Mouse (Mus musculus): ENCODE data around the gene Tex2. TPM values are rescaled to one million over a fixed set of nuclear protein-coding genes. Genes with fewer than 3 reads are reported as not detected.
"Not testable (repeated sequence)": the region's sequence is repeated elsewhere in the genome, so short reads cannot be mapped to it uniquely, and the experiment has no call there.

Tex2 gene
- total RNA-seq, 1 experiment from 2014 or later, result 44.8 TPM

DNA sequence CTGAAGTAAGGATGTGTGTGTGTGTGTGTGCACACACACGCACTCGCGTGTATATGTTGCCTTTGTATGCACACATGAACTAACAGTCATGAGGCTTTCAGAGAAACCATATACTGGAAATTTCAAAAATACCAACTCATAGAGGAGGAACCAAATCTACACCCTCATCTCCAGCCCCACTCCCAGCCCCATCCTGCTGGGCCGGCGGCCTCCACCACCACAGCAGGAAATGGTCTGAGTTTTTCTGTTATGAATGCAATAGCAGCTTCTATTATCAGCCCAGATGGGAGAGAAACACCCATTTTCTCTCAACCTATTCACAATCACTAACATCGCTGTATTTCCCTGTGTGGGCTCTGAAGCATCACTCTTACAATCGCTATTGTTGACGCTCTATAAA, 8.8 kb upstream of the Tex2 start:
- DNase-seq, result no peak

DNA sequence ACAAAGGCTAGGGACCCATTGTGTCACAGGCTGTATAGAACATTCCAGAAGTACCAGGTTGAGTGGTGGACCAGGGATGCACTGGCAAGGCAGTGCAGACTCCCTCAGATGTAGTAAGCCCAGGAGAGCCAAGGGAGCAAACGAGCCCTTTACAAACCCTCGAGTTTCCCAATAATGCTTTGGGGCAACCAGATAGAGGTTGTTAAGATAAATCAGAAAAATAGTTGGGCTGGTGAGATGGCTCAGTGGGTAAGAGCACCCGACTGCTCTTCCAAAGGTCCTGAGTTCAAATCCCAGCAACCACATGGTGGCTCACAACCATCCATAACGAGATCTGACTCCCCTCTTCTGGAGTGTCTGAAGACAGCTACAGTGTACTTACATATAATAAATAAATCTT, 5.5 kb upstream of the Tex2 start:
- DNase-seq, result not testable (repeated sequence)

DNA sequence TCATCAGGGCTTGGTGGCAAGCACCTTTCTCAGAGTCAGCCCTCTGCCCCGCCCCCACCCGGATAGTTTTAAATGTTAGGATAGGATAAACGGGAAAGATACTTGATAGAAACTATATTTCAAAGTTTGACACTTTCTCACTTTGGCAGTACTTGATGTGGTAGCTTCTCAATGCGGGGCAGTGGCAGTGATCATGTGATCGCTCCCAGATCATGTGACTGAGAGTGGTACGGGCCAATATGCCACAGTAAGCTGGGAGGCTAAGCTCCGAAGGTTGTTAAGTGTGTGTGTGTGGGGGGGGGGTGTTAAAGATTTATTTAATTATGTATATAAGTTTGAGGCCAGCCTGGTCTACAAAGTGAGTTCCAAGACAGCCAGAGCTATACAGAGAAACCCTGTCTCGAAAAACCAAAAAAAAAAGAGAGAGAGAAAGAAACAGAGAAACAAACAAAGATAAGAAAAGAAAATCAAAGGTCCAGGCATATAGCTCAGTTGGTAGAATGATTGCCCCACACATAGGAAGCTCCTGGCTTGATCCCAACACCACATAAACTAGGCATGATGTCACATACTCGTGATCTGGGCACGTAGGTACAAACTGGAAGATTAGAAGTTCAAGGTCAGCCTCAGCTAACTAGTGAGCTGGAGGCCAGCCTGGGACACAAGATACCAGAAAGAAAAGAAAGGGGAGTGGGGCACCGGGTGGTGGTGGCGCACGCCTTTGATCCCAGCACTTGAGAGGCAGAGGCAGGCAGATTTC, 4.8 kb upstream of the Tex2 start:
- peak; percentile 22 for DNase-seq

DNA sequence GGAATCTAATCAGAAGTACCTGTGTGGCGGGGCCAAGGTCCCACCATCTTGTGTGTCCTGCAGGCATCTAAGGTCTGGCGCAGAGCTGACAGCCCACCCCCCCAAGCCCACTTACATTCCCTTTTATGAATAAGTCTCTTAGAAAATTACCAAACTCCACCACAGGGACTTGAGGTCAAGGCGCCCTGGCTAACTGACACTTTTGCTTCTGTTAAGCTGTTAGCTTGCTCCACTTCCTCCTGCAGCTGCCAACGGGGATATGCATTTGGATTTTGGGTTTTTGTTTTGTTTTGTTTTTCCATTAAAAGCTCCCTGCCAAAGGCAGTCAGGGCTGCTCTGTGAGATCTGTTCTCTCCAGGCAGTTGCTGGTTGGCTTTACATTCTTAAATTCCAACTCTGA, 2.3 kb upstream of the Tex2 start:
- DNase-seq, result no peak

DNA sequence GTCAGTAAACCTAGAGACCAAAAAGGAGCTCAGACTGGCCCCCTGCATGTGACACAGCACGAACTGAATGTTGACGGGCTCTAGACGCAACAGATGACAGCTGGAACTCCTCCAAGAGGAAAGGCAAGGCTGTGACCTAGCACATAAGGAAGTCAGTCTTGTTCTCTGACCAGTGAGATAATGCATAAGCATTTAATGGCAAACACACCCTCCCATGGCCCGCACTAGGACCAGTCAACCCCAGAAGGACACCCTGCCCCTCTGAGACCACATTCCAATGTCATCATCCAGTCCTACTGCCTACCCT, 1.1 kb upstream of the Tex2 start:
- peak; percentile 18 for DNase-seq

DNA sequence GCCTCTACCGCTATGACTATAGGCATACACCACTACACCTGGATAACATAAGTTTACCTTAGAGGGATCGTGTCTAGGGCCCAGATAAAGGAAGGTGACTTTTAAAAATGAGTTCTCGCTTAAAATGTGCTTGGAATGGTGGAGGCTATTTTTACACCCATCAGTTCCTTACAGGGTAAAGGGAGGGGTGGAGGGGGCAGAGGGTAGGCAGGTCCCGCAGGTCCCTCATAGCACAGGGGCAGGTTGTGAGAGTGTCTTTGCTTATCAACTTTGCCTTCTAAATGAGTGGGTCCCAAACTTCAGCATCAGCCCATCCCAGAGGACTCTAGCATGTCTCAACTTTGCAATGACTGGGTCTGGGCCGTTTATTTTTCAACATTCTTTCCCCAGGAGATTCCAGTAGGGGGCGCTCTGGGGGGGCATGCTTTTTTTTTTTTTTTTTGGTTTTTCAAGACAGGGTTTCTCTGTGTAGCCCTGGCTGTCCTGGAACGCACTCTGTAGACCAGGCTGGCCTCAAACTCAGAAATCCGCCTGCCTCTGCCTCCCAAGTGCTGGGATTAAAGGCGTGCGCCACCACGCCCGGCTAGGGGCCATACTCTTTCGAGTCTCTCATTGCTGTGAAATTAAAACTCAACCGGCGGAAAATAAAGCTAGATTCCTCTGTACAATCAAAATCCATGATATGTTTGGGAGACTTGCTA, 565 bp upstream of the Tex2 start:
- DNase-seq, result peak; percentile 38

DNA sequence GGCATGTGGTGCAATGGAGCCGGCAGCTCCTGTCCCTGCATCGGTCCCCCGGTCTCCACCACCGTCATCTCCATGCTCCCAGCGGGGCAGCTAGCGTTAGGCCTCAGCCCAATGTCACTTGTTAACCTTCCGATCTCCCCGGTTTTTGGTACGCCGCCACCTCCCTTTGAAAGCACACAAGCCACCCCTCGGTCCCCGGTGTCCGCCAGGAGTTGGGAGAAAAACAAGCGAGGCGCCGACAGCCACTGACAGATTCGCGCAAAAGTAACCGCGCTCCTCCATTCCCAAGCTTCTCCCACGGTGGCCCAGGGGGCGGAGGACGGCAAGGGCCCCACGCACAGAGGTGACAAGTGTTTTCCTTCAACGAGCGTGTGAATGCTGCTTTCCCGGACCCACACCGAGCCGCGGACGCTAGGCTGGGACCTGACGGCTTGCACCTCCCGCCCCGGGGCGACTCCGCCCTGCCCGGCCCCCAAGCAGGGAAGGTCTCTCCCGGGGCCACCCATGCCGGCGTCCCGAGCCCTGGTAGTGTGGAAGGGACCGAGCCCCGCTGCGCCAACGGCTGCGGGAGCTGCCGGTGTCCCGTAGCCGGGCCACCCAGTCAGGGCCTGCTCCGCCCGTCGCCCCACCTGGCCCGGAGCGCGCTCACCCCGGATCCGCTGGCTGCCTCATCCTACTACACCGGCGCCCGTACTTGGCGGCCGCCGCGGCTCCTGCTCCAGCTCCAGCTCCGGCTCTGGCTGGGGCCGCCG, 838 bp downstream of the Tex2 start:
- peak; percentile 85 for DNase-seq

DNA sequence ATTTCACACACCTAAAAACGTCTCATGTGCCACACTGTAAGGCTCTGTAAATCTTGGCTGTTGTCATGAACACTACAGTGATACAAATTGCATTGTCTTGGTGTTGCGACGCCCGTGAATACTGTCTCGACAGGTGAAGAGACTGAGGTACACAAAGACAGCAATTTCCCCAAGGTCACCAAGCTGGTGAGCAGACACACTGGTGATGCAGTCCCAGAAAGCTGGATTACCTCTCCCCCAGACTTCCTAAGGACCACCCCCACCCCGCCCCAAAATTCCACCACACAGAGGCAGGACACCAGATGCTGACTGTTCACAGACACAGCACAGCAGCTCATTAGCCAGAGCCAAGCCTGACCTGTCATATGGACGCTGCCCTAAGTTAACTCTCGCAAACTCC, 3.5 kb downstream of the Tex2 start:
- DNase-seq, result no peak

DNA sequence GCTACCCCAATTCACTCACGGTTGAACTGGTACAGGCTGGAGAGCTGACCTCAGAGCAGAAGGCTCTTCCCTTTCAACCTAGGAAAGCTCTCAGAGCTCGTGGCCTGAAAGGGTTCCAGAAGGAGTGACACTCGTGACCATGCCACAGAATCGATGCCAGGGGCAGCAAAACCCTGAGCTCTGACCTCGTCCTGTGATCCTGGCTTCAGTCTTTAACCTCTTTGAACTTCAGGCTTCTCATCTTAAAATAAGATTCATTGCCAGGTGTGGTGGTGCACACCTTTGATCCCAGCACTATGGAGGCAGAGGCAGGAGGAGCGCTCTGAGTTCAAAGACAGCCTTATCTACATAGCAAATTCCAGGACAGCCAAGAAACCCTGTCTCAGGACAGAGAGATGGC, 5.9 kb downstream of the Tex2 start:
- DNase-seq, result no peak

DNA sequence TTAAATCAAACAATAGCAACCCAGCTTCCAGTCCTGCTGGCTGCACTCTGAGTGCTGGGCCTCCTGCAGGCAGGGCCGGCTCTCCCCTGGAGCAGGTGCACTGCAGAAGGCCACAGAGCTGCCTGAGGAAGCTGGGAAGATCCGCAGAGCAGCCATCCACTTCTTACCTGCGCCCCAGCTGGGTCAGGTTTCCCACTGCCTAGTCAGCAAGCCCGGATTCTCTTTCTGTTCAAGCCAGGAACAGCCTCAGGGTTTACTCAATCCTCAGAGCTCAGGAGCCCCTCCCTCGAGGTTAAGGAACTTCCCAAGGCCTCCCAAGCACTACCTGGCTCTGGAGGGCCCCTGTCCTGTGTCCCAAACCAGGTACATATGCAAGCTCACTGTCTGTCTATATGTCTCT, 7.2 kb downstream of the Tex2 start:
- no peak for DNase-seq

DNA sequence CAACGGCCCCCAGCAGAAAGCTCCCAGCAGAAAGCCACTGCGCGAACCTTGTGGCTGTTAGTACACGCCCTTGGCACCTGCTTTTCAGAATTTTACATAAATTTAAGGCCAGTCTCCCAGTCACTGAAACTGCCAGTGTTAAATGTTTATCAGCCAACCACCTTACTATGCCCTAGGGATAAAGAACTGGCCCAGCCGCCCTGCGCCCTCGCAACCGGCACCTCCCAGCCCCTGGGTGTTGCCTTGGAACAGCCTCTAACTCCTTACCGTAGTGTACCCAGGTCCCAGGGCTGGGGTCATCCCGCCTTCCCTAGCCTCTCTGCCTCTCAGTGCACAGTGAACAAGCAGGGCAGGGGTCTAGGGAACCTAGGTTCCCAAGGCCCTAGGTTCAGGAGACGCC, 10.0 kb downstream of the Tex2 start:
- DNase-seq, result peak; percentile 40

DNA sequence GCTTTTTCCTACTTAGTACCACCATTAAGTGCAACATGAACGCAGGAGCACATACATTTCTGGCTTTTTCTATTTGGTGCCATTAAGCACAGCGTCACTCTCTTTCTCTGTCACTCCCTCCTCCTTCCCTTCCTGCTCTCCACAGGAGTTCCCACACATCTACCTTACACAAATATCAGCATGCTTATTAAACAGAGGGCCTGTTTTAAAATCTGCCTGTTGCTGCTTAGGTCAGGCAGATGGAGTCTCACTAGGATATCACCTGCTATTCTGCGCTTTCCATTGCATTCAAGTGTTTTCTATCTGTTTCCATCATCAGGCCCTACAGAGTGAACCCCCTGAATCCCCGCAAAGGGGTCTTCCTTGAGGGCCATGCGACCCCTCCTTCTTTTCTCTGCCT, 13.1 kb downstream of the Tex2 start:
- DNase-seq, result no peak

DNA sequence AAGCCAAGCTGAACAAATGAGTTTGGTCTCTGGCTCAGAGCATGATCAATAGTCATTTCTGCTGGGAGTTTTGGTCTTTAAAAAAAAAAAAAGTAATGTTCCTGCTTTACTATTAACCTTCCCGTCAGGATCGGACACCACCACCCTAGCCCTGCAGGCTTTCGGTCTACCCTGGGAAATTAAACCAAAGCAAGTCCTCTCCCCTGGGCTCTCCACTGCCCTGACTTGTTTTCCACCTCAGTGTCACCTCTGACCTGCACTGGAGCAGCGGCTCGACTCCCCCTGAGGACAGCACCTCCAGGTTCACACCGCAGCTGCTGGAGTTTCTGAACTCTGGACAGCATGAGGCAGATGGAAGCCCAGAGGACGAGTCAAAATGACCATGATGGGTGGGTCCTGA, 13.9 kb downstream of the Tex2 start:
- DNase-seq, result no peak

DNA sequence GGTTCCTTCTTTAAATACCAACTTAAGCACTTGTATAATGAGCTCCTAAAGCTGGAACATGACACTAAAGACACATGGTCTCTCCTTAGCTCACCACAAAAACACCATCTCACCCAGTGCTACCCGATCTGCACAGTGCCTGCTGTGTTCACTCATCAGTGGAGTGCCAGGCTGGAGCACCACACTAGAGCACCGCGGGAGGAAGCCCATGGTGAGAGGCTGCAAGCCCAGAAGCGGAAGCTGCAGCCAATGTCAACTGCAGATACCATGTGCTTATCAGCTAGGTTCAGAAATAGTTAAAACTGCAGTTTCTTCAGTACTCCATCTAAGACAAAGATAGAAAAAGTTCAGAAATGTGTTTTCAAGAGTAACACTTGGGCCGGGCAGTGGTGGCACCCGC, 14.9 kb downstream of the Tex2 start:
- no peak for DNase-seq

DNA sequence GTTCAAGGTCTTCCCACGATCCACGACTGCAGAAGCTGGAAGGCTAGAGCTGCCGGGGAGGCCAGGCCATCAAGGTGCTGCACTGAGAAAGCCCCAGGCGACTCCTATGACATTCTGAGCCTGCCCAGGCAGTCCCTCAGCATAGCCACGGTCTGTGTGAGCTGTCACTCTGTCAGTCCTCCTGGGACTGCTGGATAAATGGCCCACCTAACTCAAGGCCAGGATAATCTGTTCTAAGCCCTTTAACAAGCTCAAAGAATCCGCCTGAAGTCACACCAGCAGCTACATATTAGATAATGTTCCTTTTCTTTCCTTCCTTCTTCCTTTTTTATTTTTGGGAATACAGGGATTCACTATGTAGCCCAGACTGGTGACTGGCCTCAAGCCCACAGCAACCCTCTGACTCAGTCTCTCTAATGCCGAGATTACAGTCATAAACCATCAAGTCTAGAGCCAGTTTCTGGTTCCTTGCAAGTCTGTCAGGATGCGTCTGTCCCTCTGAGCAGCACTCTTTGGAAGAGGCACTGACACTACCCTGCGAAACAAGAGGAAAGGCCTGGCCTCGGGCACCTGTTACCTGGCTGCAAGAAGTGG, 15.4 kb downstream of the Tex2 start:
- no peak for DNase-seq

DNA sequence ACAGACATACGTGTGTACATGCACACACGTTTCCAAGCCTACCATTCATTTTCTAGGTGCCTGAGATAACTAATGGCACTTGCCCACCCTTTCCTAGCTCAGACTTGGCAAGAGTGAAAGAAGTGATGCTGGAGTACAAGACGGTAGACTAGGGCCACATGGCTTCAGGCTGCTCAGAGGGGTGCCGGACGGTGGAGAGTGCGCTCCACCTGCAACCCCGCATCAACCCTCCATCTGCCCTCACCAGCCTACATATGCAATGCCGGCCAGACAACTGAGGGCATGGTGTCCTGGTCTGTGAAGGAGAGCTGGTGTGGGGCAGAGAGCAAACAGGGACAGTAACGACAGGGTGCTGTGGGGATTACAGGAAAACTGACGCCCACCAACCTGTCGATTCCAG, 22.0 kb downstream of the Tex2 start:
- no peak for DNase-seq

DNA sequence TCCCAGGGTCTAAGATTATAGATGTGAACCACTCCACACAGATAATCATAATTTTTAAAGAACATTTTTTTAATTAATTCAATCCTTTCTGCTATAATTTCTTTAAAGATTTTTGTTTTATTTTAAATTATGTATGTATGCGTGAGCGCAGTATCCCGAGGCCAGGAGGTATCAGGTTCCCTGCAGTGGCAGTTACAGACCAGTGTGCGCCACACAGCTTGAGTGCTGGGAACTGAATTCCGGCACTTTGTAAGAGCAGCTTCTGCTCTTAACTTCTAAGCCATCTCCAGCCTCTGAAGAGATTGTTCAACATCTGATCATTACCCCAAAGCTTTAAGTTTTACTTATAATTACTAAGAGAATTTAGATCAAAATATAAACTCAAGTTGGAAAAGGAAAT, 23.1 kb downstream of the Tex2 start:
- no peak for DNase-seq

DNA sequence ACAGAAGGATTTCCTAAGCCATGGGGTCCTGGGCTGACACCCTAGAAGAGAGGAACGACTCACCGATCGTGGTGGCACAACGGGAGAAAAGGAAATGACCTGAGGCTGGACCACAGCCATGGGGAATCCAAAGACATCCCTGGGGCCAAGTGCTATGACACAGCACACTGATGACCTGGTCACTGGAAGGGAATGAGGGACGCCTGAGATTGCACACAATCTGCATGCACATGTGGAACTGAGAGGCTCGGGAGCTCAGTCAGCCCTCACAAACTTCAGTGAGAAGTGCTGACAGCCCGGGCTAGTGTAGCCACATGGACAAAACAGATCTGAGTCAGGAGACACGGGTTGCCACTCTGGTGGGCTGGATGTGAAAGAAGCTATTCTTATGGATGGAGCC, 24.4 kb downstream of the Tex2 start:
- DNase-seq, result peak; percentile 32

DNA sequence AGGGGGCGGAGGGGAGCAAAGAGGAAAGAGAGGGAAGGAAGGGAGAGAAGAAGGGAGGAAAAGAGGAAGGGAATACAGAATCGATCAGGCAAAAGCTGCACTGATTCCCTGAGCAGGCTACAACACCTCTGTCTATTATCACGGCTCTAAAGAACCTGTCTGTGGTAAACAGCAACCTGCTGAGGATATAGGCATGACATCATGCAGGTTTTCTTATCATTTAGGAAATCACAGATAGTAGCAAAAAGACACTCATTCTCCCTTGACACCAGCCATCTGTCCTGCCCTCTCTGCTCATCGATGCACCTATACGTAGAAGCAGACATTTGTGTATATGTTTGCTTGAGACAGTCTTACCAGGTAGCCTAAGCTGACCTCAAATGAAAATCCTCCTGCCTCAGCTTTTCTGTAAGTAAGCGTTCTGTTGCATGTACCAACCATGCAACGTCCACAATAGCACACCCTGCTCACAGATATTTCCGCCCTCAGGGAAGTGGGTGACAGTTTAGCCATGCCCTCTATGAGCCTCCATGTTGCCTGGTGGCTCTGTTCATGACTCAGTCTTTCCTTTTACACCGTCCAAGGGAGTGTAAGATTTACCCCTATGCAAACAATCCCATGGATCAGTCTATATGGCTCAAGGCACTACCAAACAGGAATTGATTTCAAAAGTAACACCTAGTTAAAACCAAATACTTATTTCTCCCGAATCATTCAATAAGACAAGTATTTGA, 25.3 kb downstream of the Tex2 start:
- no peak for DNase-seq

DNA sequence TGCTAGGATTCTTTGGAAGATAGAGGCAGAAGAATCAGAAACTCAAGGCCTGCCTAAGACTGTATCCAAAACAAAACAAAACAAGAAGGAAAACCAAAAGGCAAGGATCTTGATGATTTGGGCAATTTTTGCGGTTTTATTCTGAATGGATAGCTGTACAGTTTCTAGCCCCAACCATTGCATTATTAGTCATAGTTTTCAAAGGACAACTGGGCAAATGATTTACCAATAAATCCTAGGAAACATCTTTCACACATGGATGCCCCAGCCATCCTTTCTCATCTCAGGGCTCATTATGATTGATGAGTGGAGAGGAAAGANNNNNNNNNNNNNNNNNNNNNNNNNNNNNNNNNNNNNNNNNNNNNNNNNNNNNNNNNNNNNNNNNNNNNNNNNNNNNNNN, 29.4 kb downstream of the Tex2 start:
- DNase-seq, result no peak

DNA sequence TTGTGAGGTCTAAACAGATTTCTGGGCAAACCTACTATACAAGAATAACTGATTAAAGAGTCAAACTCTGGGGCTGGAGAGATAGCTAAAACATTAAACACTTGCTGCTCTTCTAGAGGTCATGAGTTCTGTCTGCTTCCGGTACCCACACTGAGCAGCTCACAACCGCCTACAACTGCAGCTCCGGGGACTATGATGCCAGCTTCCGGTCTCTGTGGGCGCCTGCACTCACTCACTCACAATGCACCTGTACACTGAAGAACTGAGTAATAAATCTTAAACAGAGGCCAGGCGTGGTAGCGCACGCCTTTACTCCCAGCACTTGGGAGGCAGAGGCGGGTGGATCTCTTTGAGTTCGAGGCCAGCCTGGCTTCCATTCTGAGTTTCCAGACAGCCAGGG, 31.9 kb downstream of the Tex2 start:
- DNase-seq, result no peak

DNA sequence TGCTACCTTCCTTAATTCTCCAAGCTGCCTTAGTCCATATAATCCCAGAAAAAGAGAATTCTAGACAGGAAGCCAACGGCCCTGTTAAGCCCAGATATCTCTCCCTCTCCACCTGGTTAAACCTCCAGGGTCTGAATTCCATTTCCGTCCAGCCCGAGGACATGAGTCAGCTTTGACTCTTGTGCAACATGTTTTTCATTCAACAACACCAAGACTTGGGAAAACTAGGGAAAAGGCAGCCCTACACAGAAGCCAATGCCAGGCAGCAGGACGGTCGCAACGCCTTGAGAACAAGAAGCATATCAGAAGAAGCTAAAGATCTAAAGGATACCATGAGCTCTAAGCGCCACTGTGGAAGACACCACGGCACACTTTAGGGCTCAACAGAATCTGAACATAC, 32.8 kb downstream of the Tex2 start:
- DNase-seq, result peak; percentile 34

DNA sequence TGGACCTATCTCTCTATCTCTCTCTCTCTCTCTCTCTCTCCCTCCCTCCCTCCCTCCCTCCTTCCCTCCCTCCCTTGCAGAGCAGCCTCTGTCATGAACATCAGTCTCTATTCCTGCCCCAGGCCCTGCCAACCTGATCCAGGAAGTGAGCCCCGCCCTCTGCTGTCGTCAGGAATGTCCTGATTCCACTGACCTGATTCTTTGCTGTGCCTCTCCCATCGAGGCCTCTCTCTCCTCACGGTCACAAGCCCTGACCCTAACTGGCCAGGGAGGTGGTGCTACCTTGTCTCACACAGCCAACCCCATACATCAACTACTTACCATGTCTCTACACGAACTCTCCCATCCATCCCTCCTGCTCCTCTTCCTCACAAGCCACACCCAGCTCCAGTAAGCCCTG, 33.3 kb downstream of the Tex2 start:
- no peak for DNase-seq

Data from adrenal gland, postnatal 14 days (tissue).